Mouse (Mus musculus): ENCODE data around the gene Grip1.

Gene Grip1

GRCm38 (mm10) chr10:119966321-119966720, 512.7 kb downstream of the Grip1 start:
- DNase-seq: no peak

GRCm38 (mm10) chr10:119979396-119979795, 525.8 kb downstream of the Grip1 start:
- no peak for DNase-seq

- no peak for DNase-seq
These were observed 526.4 kb downstream of the Grip1 start for GRCm38 (mm10) chr10:119980032-119980431.

- DNase-seq: no peak
These were observed 530.7 kb downstream of the Grip1 start for GRCm38 (mm10) chr10:119984299-119984698.

- DNase-seq: no peak
These were observed 544.8 kb downstream of the Grip1 start for GRCm38 (mm10) chr10:119998475-119998874.

GRCm38 (mm10) chr10:120002149-120002548, 548.5 kb downstream of the Grip1 start:
- no peak for DNase-seq

GRCm38 (mm10) chr10:120004096-120004495, 550.5 kb downstream of the Grip1 start:
- no peak for DNase-seq

- DNase-seq: no peak
These were observed 552.0 kb downstream of the Grip1 start for GRCm38 (mm10) chr10:120005581-120005980.

- no peak for DNase-seq
These were observed 558.7 kb downstream of the Grip1 start for GRCm38 (mm10) chr10:120012331-120012730.

- DNase-seq: no peak
These were observed 561.5 kb downstream of the Grip1 start for GRCm38 (mm10) chr10:120015117-120015516.

GRCm38 (mm10) chr10:120026437-120026836, 572.8 kb downstream of the Grip1 start:
- DNase-seq: no peak

GRCm38 (mm10) chr10:120030901-120031300, 577.3 kb downstream of the Grip1 start:
- no peak for DNase-seq

GRCm38 (mm10) chr10:120031316-120031715, 577.7 kb downstream of the Grip1 start:
- DNase-seq: peak; percentile 24 to 33

- DNase-seq: no peak
These were observed 580.2 kb downstream of the Grip1 start for GRCm38 (mm10) chr10:120033866-120034265.

GRCm38 (mm10) chr10:120035211-120035733, 581.6 kb downstream of the Grip1 start:
- DNase-seq: no peak

GRCm38 (mm10) chr10:120035824-120036223, 582.2 kb downstream of the Grip1 start:
- DNase-seq: no peak

- DNase-seq: no peak
These were observed 584.6 kb downstream of the Grip1 start for GRCm38 (mm10) chr10:120038194-120038593.

GRCm38 (mm10) chr10:120044237-120044636, 590.6 kb downstream of the Grip1 start:
- DNase-seq: no peak

GRCm38 (mm10) chr10:120044714-120045234, 591.1 kb downstream of the Grip1 start:
- DNase-seq: no peak

GRCm38 (mm10) chr10:120060579-120061237, 607.1 kb downstream of the Grip1 start:
- DNase-seq: no peak

- peak; percentile 14 to 48 for DNase-seq
These were observed 607.9 kb downstream of the Grip1 start for GRCm38 (mm10) chr10:120061238-120062130.

GRCm38 (mm10) chr10:120064424-120064823, 610.8 kb downstream of the Grip1 start:
- DNase-seq: peak; percentile 49 to 72

- no peak for DNase-seq
These were observed 612.7 kb downstream of the Grip1 start for GRCm38 (mm10) chr10:120066319-120066718.
